Mouse (Mus musculus): ENCODE measurements around the gene 1110017D15Rik. TPM values are rescaled to one million over a fixed set of nuclear protein-coding genes. Genes with fewer than 3 reads are reported as not detected.

Gene 1110017D15Rik
- polyA plus RNA-seq, 1 experiment = 0.15 TPM

GRCm38 (mm10) chr4:41527996-41528395 lies 10.9 kb upstream of the 1110017D15Rik start:
- DNase-seq (ENCODE audit: low read depth in 1 of 2, low spot score in 2 of 2) = no peak
- Histone ChIP-seq H3K27ac (ENCODE audit: insufficient read depth, low read length) (no peak overlapping the region), H3K36me3 (ENCODE audit: control insufficient read depth, insufficient read depth, low read length) (no peaks in the 10 kb centered on the region), H3K4me3 (ENCODE audit: extremely low read depth, insufficient read depth, insufficient read length) (no peak overlapping the region), H3K27me3 (ENCODE audit: control insufficient read depth, insufficient read depth, low read length) (no peaks in the 10 kb centered on the region), H3K4me1 (ENCODE audit: control insufficient read depth, insufficient read depth, insufficient read length) (no peaks in the 10 kb centered on the region)
- WGBS = 79% methylated on average over 8 of the region's 8 CpGs
- TF ChIP-seq POLR2A (IDR thresholded peaks at IDR 0.05; ENCODE audit: low read depth, low read length) (no peak), CTCF (IDR thresholded peaks at IDR 0.05; ENCODE audit: extremely low read depth, insufficient read depth, insufficient read length, insufficient replicate concordance) (no peak)

- Histone ChIP-seq H3K27ac (ENCODE audit: insufficient read depth, low read length) (no peak overlapping the region), H3K4me3 (ENCODE audit: extremely low read depth, insufficient read depth, insufficient read length) (no peak overlapping the region), H3K36me3 (ENCODE audit: control insufficient read depth, insufficient read depth, low read length) (no peaks in the 10 kb centered on the region), H3K4me1 (ENCODE audit: control insufficient read depth, insufficient read depth, insufficient read length) (no peaks in the 10 kb centered on the region), H3K27me3 (ENCODE audit: control insufficient read depth, insufficient read depth, low read length) (no peaks in the 10 kb centered on the region)
- no peak for TF ChIP-seq CTCF (IDR thresholded peaks at IDR 0.05; ENCODE audit: extremely low read depth, insufficient read depth, insufficient read length, insufficient replicate concordance)
- TF ChIP-seq POLR2A (IDR thresholded peaks at IDR 0.05; ENCODE audit: low read depth, low read length) = no peak
- DNase-seq (ENCODE audit: low read depth in 1 of 2, low spot score in 2 of 2) = no peak
- WGBS = 83% methylated on average over 13 of the region's 13 CpGs
Observed at GRCm38 (mm10) chr4:41527076-41527475, 9.9 kb upstream of the 1110017D15Rik start.

- no peaks in the 10 kb centered on the region for H3K36me3 ChIP-seq (ENCODE audit: control insufficient read depth, insufficient read depth, low read length)
- no peak for TF ChIP-seq CTCF (IDR thresholded peaks at IDR 0.05; ENCODE audit: extremely low read depth, insufficient read depth, insufficient read length, insufficient replicate concordance)
- no peak for TF ChIP-seq POLR2A (IDR thresholded peaks at IDR 0.05; ENCODE audit: low read depth, low read length)
- H3K27ac ChIP-seq (ENCODE audit: insufficient read depth, low read length) = no peak overlapping the region
- no peaks in the 10 kb centered on the region for H3K4me1 ChIP-seq (ENCODE audit: control insufficient read depth, insufficient read depth, insufficient read length)
- WGBS = 86% methylated on average over 7 of the region's 7 CpGs
- no peak for DNase-seq (ENCODE audit: low read depth in 1 of 2, low spot score in 2 of 2)
- H3K4me3 ChIP-seq (ENCODE audit: extremely low read depth, insufficient read depth, insufficient read length) = no peak overlapping the region
- H3K27me3 ChIP-seq (ENCODE audit: control insufficient read depth, insufficient read depth, low read length) = no peaks in the 10 kb centered on the region
Observed at GRCm38 (mm10) chr4:41526553-41526952, 9.4 kb upstream of the 1110017D15Rik start.

GRCm38 (mm10) chr4:41524829-41525228 lies 7.7 kb upstream of the 1110017D15Rik start:
- Histone ChIP-seq H3K4me3 (ENCODE audit: extremely low read depth, insufficient read depth, insufficient read length) (no peak overlapping the region), H3K4me1 (ENCODE audit: control insufficient read depth, insufficient read depth, insufficient read length) (no peaks in the 10 kb centered on the region), H3K27me3 (ENCODE audit: control insufficient read depth, insufficient read depth, low read length) (no peaks in the 10 kb centered on the region), H3K27ac (ENCODE audit: insufficient read depth, low read length) (no peak overlapping the region), H3K36me3 (ENCODE audit: control insufficient read depth, insufficient read depth, low read length) (peaks cover under 1% of the 10 kb centered on the region; the same call in 1 of the 2 replicates)
- TF ChIP-seq CTCF (IDR thresholded peaks at IDR 0.05; ENCODE audit: extremely low read depth, insufficient read depth, insufficient read length, insufficient replicate concordance) = no peak
- no peak for TF ChIP-seq POLR2A (IDR thresholded peaks at IDR 0.05; ENCODE audit: low read depth, low read length)
- WGBS = 81% methylated on average over 9 of the region's 9 CpGs
- no peak for DNase-seq (ENCODE audit: low read depth in 1 of 2, low spot score in 2 of 2)

GRCm38 (mm10) chr4:41523839-41524238 lies 6.7 kb upstream of the 1110017D15Rik start:
- no peak overlapping the region for H3K27ac ChIP-seq (ENCODE audit: insufficient read depth, low read length)
- WGBS = 90% methylated on average over 7 of the region's 7 CpGs
- no peak for DNase-seq (ENCODE audit: low read depth in 1 of 2, low spot score in 2 of 2)
- H3K4me3 ChIP-seq (ENCODE audit: extremely low read depth, insufficient read depth, insufficient read length) = no peak overlapping the region
- H3K27me3 ChIP-seq (ENCODE audit: control insufficient read depth, insufficient read depth, low read length) = no peaks in the 10 kb centered on the region
- H3K36me3 ChIP-seq (ENCODE audit: control insufficient read depth, insufficient read depth, low read length) = peaks cover 2% of the 10 kb centered on the region; the same call in 1 of the 2 replicates
- TF ChIP-seq CTCF (IDR thresholded peaks at IDR 0.05; ENCODE audit: extremely low read depth, insufficient read depth, insufficient read length, insufficient replicate concordance) = no peak
- no peak for TF ChIP-seq POLR2A (IDR thresholded peaks at IDR 0.05; ENCODE audit: low read depth, low read length)
- H3K4me1 ChIP-seq (ENCODE audit: control insufficient read depth, insufficient read depth, insufficient read length) = no peaks in the 10 kb centered on the region

GRCm38 (mm10) chr4:41522788-41523187 lies 5.7 kb upstream of the 1110017D15Rik start:
- no peak for DNase-seq (ENCODE audit: low read depth in 1 of 2, low spot score in 2 of 2)
- no peaks in the 10 kb centered on the region for H3K4me1 ChIP-seq (ENCODE audit: control insufficient read depth, insufficient read depth, insufficient read length)
- H3K27me3 ChIP-seq (ENCODE audit: control insufficient read depth, insufficient read depth, low read length) = no peaks in the 10 kb centered on the region
- TF ChIP-seq CTCF (IDR thresholded peaks at IDR 0.05; ENCODE audit: extremely low read depth, insufficient read depth, insufficient read length, insufficient replicate concordance) (no peak), POLR2A (IDR thresholded peaks at IDR 0.05; ENCODE audit: low read depth, low read length) (no peak)
- WGBS = 71% methylated on average over 5 of the region's 5 CpGs
- no peak overlapping the region for H3K27ac ChIP-seq (ENCODE audit: insufficient read depth, low read length)
- H3K36me3 ChIP-seq (ENCODE audit: control insufficient read depth, insufficient read depth, low read length) = peaks cover 2% of the 10 kb centered on the region; the same call in 1 of the 2 replicates
- no peak overlapping the region for H3K4me3 ChIP-seq (ENCODE audit: extremely low read depth, insufficient read depth, insufficient read length)

GRCm38 (mm10) chr4:41522136-41522535 lies 5.0 kb upstream of the 1110017D15Rik start:
- no peak overlapping the region for H3K27ac ChIP-seq (ENCODE audit: insufficient read depth, low read length)
- H3K27me3 ChIP-seq (ENCODE audit: control insufficient read depth, insufficient read depth, low read length) = no peaks in the 10 kb centered on the region
- H3K36me3 ChIP-seq (ENCODE audit: control insufficient read depth, insufficient read depth, low read length) = peaks cover 2% of the 10 kb centered on the region; the same call in 1 of the 2 replicates
- TF ChIP-seq CTCF (IDR thresholded peaks at IDR 0.05; ENCODE audit: extremely low read depth, insufficient read depth, insufficient read length, insufficient replicate concordance) = no peak
- TF ChIP-seq POLR2A (IDR thresholded peaks at IDR 0.05; ENCODE audit: low read depth, low read length) = no peak
- no peaks in the 10 kb centered on the region for H3K4me1 ChIP-seq (ENCODE audit: control insufficient read depth, insufficient read depth, insufficient read length)
- DNase-seq (ENCODE audit: low read depth in 1 of 2, low spot score in 2 of 2) = no peak
- 96% methylated on average over 6 of the region's 6 CpGs for WGBS
- no peak overlapping the region for H3K4me3 ChIP-seq (ENCODE audit: extremely low read depth, insufficient read depth, insufficient read length)

Measured in spleen, adult 2 months (tissue).